9 mouse cellular contexts compared by ENCODE assay signal in the genomic region with DNA sequence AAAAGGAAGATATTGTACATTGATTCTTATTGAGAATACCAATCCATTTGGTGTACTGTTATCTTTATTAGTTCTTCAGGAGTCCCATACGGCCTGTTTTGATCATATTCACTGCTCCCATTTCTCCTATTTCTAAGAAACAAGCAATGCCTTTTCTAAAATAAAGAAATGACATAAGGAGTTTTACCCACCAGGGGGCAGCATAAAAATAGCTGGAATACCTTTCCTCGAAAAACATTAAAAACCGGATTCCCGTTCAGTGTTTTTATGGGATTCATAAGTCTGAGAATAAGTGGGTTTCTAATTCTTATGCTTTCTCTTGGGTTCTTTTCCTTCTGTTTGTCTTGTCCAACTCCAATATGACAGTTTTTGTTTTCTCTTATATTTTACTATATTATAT. TPM values are rescaled to one million over a fixed set of nuclear protein-coding genes. Genes with fewer than 3 reads are reported as not detected.
DNase-seq lines count a peak whose midpoint lies in the region; TF ChIP-seq lines count a peak whose summit lies in the region.
"Had no signal": no experiment of that assay in that cellular context is flagged by ENCODE, and none has a peak within 500 bp of the region (broad histone marks: within the 10 kb centered on the region; RNA-seq: fewer than 3 reads in every experiment).

No protein-coding gene starts in this region.

- peak; percentile 82 for TF ChIP-seq CTCF in layer of hippocampus, adult 2 months (conservative IDR thresholded peaks at IDR 0.05)

- H3K27ac ChIP-seq in layer of hippocampus, adult 2 months, result peak overlapping the region; percentile 43; the same call in 1 of the 2 replicates
- H3K27ac ChIP-seq: lung, embryonic 15.5 days had no signal

- no peak overlapping the region for H3K4me3 ChIP-seq in layer of hippocampus, adult 2 months
- H3K4me3 ChIP-seq: lung, embryonic 15.5 days had no signal

- DNase-seq in cerebellum, adult 9-10 months, result peak; percentile 81
- no peak for DNase-seq in cerebellum, adult 9-11 months
- peak; percentile 32 to 70 for DNase-seq in layer of hippocampus, adult 2 months (ENCODE audit: low spot score in 2 of 2)
- DNase-seq in layer of hippocampus, postnatal 36 days, result no peak
- peak; percentile 83 for DNase-seq in 3T3-L1 (ENCODE audit: low read depth, low spot score)
- DNase-seq in c-Kit-positive CD71-positive TER-119-positive erythroid progenitor cells, embryonic 14.5 days (ENCODE audit: low spot score), result peak; percentile 49
- DNase-seq in urinary bladder, adult 2 months (ENCODE audit: low spot score), result no peak
- DNase-seq in adrenal gland, adult 8-10 months, result no peak

RNA-seq across cellular contexts. Expression of a gene that starts 18.3 kb away (rescaled TPM):
- 10 to 100 TPM; 88.7 to 91.3 TPM for total RNA-seq in layer of hippocampus, adult 2 months (2021)
- total RNA-seq in layer of hippocampus, postnatal 36 days (2021), result 10 to 100 TPM; 95.8 to 98.7 TPM
- 27.4 and 30.1 TPM in 2 replicates for polyA plus RNA-seq in urinary bladder, adult 2 months (2012; rRNA removed)
- 100 to 1,000 TPM in 1 of 4 experiments, 10 to 100 TPM in 3; 69.2 to 118 (median 79.1) TPM for total RNA-seq in adrenal gland, adult 8-10 months (2022)

RNA-seq across cellular contexts. Expression of a gene that starts 36.0 kb away (rescaled TPM):
- 10 to 100 TPM; 61.7 to 65.0 TPM for total RNA-seq in layer of hippocampus, adult 2 months (2021)
- total RNA-seq in layer of hippocampus, postnatal 36 days (2021), result 10 to 100 TPM; 62.8 to 76.7 TPM
- 58.0 and 73.3 TPM in 2 replicates for polyA plus RNA-seq in urinary bladder, adult 2 months (2012; rRNA removed)
- 100 to 1,000 TPM in 2 of 4 experiments, 10 to 100 TPM in 2; 88.5 to 119 (median 104) TPM for total RNA-seq in adrenal gland, adult 8-10 months (2022)

Comparison
In these comparisons a context has a peak if more than half of its experiments do, and no peak if none do; other contexts are left out.
1. DNase-seq: peak in cerebellum, adult 9-10 months (single experiment), layer of hippocampus, adult 2 months (2 of 2), 3T3-L1 (single experiment) and c-Kit-positive CD71-positive TER-119-positive erythroid progenitor cells, embryonic 14.5 days (single experiment); none in cerebellum, adult 9-11 months (single experiment), layer of hippocampus, postnatal 36 days (0 of 2), urinary bladder, adult 2 months (single experiment) and adrenal gland, adult 8-10 months (single experiment).